Mouse (Mus musculus): ENCODE data around the gene Kif14. TPM values are rescaled to one million over a fixed set of nuclear protein-coding genes. Genes with fewer than 3 reads are reported as not detected.

Kif14 gene
- polyA plus RNA-seq, 1 experiment from 2014 or later: 0.68 TPM

DNA sequence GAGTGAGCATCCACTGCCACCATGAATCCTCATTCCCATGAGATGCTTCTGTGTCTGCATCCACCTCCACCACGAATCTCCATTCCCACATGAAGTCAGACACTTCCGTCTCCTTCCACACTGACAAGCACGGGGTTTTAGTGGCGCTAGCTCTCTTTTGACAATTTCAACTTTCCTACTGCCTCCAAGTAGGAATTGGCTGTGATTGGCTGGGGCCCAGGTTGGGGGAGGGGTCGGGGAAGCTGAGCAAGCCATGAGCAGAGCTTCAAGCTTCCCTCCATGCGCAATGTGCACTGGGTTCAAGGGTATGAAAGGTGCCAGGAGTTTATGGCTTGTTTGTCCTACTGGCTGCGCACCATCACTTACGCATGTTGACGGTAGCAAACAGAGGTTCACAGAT, 93.6 kb downstream of the Kif14 start:
- Histone ChIP-seq H3K4me2 (no peak overlapping the region), H3K27ac (replicated peaks) (no peak overlapping the region), H3K9me3 (no peaks in the 10 kb centered on the region), H3K27me3 (no peaks in the 10 kb centered on the region; the same call in 1 of the 2 replicates), H3K9ac (no peak overlapping the region), H3K4me3 (no peak overlapping the region), H3K36me3 (no peaks in the 10 kb centered on the region), H3K4me1 (replicated peaks) (peaks cover 16% of the 10 kb centered on the region; the same call in 1 of the 2 replicates)
- ATAC-seq (ENCODE audit: low read depth): no peak
- WGBS: 81% methylated on average over 9 of the region's 9 CpGs

DNA sequence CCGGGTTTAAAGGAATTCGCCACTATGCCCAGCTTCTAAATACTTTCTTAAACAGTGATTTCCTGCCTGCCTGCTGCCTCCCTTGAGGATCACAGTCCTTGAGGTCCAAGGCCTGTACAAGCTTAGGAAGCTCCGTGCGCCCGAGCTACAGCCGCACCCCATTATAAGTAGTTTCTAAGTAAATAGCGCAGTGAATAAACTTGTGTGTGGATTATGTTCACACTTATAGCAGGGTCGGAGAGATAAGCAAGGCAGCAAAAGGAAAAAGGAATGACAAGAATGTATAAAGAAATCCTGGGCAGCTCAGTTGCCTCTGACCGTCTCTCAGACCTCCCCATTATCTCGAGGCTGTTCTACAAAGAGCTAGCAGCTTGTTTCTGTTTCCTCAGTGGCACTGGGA, 95.7 kb downstream of the Kif14 start:
- H3K36me3 ChIP-seq: no peaks in the 10 kb centered on the region
- WGBS: 69% methylated on average over 10 of the region's 10 CpGs
- no peaks in the 10 kb centered on the region; the same call in 1 of the 2 replicates for H3K27me3 ChIP-seq
- peaks cover 8% of the 10 kb centered on the region; the same call in 1 of the 2 replicates for H3K4me1 ChIP-seq (replicated peaks)
- no peak overlapping the region for H3K4me2 ChIP-seq
- H3K4me3 ChIP-seq: no peak overlapping the region
- H3K27ac ChIP-seq (replicated peaks): no peak overlapping the region
- H3K9ac ChIP-seq: no peak overlapping the region
- no peaks in the 10 kb centered on the region for H3K9me3 ChIP-seq
- ATAC-seq (ENCODE audit: low read depth): no peak

DNA sequence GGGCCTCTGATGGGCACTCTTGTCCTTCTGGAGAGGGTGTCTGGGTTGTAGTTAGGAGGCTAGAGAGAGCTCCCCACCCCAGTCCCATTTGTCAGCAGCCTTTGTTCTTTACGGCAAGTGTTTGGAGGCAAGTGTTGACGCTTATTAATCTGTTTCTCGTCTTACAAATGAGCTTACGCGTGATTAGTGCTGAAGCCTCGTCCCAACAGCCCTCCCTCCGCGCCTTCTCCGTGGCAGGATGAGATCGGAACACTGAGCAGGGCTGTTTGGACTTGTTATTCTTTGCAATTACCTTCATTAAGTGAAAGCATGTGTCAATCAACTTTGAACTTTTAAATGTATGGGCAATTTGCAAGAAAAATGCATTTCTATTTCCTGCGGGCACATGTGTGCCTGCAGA, 97.0 kb downstream of the Kif14 start:
- H3K9ac ChIP-seq: no peak overlapping the region
- no peak overlapping the region for H3K4me2 ChIP-seq
- no peak for ATAC-seq (ENCODE audit: low read depth)
- no peak overlapping the region for H3K27ac ChIP-seq (replicated peaks)
- H3K9me3 ChIP-seq: no peaks in the 10 kb centered on the region
- peaks cover 8% of the 10 kb centered on the region; the same call in 1 of the 2 replicates for H3K4me1 ChIP-seq (replicated peaks)
- no peak overlapping the region for H3K4me3 ChIP-seq
- H3K36me3 ChIP-seq: no peaks in the 10 kb centered on the region
- no peaks in the 10 kb centered on the region; the same call in 1 of the 2 replicates for H3K27me3 ChIP-seq
- 43% methylated on average over 11 of the region's 11 CpGs for WGBS

DNA sequence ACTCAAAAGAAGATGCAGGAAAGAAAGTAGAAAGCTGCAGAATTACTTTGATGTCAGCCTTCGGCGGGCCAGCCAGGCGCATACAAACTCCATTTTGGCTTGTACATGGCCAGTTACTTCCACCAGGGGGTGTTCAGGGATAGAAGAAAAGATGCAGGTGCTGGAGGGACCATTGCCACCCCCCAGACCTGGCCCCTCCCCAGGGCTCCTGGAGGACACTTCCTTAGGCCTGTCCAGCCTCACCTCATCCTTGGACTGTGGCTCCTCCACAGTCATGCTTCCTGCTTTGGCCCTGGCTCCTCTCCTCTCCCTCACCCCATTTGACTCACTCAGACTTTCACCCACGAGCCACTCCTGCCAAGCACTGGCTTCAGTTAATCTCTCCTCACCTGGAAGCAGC, 98.8 kb downstream of the Kif14 start:
- H3K36me3 ChIP-seq: no peaks in the 10 kb centered on the region
- no peak overlapping the region for H3K4me3 ChIP-seq
- no peak overlapping the region for H3K9ac ChIP-seq
- H3K27me3 ChIP-seq: no peaks in the 10 kb centered on the region; the same call in 1 of the 2 replicates
- no peak overlapping the region for H3K27ac ChIP-seq (replicated peaks)
- H3K9me3 ChIP-seq: no peaks in the 10 kb centered on the region
- 71% methylated on average over 4 of the region's 4 CpGs for WGBS
- no peak for ATAC-seq (ENCODE audit: low read depth)
- H3K4me1 ChIP-seq (replicated peaks): peaks cover 13% of the 10 kb centered on the region
- H3K4me2 ChIP-seq: no peak overlapping the region

DNA sequence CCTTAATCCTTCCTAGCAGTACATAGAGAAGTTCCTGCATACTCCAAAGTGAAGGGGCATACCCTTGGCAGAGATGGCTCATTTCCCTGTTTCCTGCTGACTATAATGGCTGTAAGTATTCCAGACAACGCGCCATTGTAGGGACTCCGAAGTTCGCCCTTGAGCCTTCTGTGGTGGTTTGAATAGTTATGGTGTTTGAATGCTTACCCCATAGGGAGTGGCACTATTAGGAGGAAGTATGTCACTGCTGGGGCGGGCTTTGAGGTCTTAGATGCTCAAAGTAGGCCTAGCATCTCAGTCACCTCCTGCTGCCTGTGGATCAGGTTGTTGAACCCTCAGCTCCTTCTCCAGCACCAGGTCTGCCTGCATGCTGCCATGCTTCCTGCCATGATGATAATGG, 100.2 kb downstream of the Kif14 start:
- Histone ChIP-seq H3K9me3 (no peaks in the 10 kb centered on the region), H3K4me3 (no peak overlapping the region), H3K4me2 (no peak overlapping the region), H3K9ac (no peak overlapping the region), H3K36me3 (no peaks in the 10 kb centered on the region), H3K27ac (replicated peaks) (no peak overlapping the region), H3K4me1 (replicated peaks) (peaks cover 19% of the 10 kb centered on the region), H3K27me3 (no peaks in the 10 kb centered on the region; the same call in 1 of the 2 replicates)
- no peak for ATAC-seq (ENCODE audit: low read depth)
- 81% methylated on average over 5 of the region's 5 CpGs for WGBS

DNA sequence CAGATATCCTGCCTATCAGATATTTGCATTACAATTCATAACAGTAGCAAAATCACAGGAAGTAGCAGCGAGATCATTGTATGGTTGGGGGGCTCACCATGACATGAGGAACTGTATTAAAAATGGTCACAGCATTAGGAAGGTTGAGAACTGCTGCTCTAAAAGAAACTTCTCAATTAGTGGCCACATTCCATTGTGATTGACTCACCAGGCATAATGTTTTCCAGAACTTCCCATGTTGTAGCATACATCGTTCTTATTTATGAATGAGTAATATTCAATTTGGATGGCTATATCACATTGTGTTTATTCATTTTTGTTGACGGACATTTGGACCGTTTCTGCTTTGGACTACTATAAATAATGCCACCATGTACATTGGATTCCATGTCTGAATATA, 101.5 kb downstream of the Kif14 start:
- peaks cover 11% of the 10 kb centered on the region for H3K4me1 ChIP-seq (replicated peaks)
- H3K4me3 ChIP-seq: no peak overlapping the region
- WGBS: 93% methylated on average over 4 of the region's 4 CpGs
- no peaks in the 10 kb centered on the region for H3K9me3 ChIP-seq
- H3K36me3 ChIP-seq: no peaks in the 10 kb centered on the region
- H3K27ac ChIP-seq (replicated peaks): no peak overlapping the region
- ATAC-seq (ENCODE audit: low read depth): no peak
- no peaks in the 10 kb centered on the region; the same call in 1 of the 2 replicates for H3K27me3 ChIP-seq
- H3K9ac ChIP-seq: no peak overlapping the region
- H3K4me2 ChIP-seq: no peak overlapping the region

DNA sequence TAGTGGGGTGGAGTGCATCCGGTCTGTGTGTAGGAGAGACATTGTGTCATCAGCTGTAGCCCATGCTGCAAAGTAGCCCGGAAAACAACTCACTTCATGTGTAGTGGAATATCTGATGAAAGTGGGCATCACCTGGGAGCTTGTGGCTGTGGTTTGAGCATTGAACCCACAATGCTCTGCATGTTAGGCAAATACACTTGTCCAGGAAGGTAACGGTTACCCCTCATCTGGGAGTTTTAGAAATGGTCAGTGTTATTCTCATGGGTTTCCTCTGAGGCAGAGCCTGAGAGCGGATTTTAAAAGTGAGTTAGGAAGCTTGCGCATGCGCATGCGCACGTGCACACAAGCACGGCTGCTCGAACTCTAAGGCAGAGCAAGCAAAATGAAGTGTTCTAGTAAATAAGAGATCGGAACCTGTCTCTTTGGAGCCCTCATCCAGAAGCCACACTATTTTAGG, 102.6 kb downstream of the Kif14 start:
- Histone ChIP-seq H3K9me3 (no peaks in the 10 kb centered on the region), H3K9ac (no peak overlapping the region), H3K36me3 (no peaks in the 10 kb centered on the region), H3K4me2 (no peak overlapping the region), H3K4me3 (no peak overlapping the region), H3K27ac (replicated peaks) (no peak overlapping the region), H3K27me3 (no peaks in the 10 kb centered on the region; the same call in 1 of the 2 replicates), H3K4me1 (replicated peaks) (peaks cover 11% of the 10 kb centered on the region)
- WGBS: 96% methylated on average over 11 of the region's 11 CpGs
- ATAC-seq (ENCODE audit: low read depth): no peak

DNA sequence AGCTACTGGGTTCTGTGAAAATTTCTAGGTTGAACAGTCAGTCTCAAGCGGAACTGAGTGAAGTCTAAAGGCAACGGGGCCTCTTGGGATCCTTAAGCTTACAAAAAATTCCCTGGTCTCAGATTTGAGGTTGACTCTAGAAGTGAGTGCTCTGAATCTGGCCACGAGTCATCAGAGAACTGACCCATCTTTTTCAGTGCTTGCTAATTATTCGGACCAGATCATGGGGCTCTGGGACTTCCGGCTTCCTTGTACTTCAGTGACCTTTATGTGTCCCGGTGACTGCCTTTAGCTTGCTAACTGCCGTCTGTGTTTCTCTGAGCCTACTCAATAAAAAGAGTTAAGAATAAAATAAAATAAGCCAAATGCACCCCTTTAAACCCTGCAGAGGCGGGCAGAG, 103.1 kb downstream of the Kif14 start:
- Histone ChIP-seq H3K4me3 (no peak overlapping the region), H3K4me2 (0 out of 2 replicates have a peak overlapping the region, but pooled peaks have one; percentile 47), H3K9me3 (no peaks in the 10 kb centered on the region), H3K36me3 (no peaks in the 10 kb centered on the region), H3K9ac (no peak overlapping the region), H3K4me1 (replicated peaks) (peaks cover 11% of the 10 kb centered on the region), H3K27ac (replicated peaks) (no peak overlapping the region), H3K27me3 (no peaks in the 10 kb centered on the region)
- no peak for ATAC-seq (ENCODE audit: low read depth)
- 69% methylated on average over 8 of the region's 8 CpGs for WGBS

DNA sequence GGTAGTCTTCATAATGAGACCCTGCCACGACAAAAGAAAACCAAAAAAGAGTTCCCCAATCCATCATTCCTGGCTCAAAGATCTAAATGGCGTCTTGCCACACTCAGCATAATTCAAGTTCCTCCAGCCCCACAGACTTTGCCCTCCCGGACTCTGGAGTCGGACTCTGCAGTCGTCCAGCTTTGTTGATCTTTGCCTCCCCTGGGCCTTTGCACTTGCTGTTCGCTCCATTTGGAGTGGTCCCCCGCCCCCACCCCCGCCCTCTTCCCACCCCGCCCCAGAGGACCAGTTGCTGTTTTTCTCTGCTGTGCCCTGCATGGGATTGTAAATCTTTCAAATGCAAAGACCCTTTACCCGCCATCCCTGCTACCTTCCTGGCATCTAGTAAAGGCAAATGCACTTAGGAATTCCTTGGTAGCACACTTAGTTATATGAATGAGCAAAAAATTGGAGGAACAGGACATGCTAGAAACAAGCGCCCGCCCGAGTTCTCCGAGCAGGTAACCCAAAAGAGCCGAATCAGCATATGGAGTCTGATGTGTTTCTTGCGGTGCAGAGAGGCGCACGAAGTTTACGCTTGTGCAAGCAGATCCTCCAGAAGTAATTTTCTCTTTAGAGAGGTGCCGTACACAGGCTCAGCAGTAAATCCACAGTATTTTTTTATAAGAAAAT, 103.6 kb downstream of the Kif14 start:
- WGBS: 24% methylated on average over 20 of the region's 20 CpGs
- H3K4me2 ChIP-seq: peak overlapping the region; percentile 47

DNA sequence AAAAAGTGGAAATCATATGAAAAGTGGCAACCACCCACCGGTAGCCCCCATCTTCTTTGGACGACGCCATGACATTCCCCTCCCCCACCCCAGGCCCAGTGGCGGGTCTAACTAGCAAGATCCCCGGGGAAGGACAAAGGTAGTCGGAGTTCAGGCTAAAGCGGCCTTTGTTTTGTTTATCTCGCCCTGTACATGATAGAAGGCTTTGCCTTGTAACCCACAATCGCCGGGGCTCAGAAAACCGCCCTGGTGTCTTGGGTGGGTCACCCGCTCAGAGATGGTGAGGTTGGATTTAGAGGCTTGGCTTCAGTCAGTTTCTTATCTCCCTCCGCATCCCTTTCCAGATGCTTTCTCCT, 104.1 kb downstream of the Kif14 start:
- H3K9ac ChIP-seq: 0 out of 2 replicates have a peak overlapping the region, but pooled peaks have one; percentile 9
- no peak overlapping the region for H3K27ac ChIP-seq (replicated peaks)
- peak overlapping the region; percentile 47 for H3K4me2 ChIP-seq
- H3K36me3 ChIP-seq: no peaks in the 10 kb centered on the region
- H3K4me1 ChIP-seq (replicated peaks): peaks cover 11% of the 10 kb centered on the region
- ATAC-seq (ENCODE audit: low read depth): no peak
- peak overlapping the region; percentile 11; the same call in 1 of the 2 replicates for H3K4me3 ChIP-seq
- no peaks in the 10 kb centered on the region for H3K9me3 ChIP-seq
- H3K27me3 ChIP-seq: no peaks in the 10 kb centered on the region
- WGBS: 10% methylated on average over 13 of the region's 13 CpGs

More for the DNA sequence above, 103.6 kb downstream of the Kif14 start:
- Histone ChIP-seq H3K27me3 (no peaks in the 10 kb centered on the region), H3K4me3 (peak overlapping the region; percentile 11; the same call in 1 of the 2 replicates), H3K9ac (0 out of 2 replicates have a peak overlapping the region, but pooled peaks have one; percentile 9), H3K27ac (replicated peaks) (no peak overlapping the region), H3K9me3 (no peaks in the 10 kb centered on the region), H3K4me1 (replicated peaks) (peaks cover 11% of the 10 kb centered on the region), H3K36me3 (no peaks in the 10 kb centered on the region)
- no peak for ATAC-seq (ENCODE audit: low read depth)

DNA sequence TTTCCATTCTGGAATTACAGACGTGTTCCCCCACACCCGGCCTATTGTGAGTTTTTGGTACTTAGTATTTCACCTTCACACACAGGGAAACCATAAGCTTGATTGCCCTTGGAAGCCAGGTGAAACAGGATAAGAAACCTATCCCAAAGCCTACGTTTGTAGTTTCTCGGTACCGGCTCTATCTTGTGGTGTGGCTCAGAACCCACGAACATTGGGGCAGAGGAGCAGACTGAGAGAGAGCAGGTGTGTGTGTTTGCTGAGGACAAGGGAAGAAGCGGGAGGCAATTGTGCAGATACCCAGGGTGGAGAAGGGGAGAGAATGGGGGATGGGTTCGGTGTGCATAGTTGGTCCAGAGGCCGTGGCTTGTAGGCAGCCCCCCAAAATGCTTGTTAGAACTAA, 104.8 kb downstream of the Kif14 start:
- no peaks in the 10 kb centered on the region for H3K36me3 ChIP-seq
- H3K4me2 ChIP-seq: no peak overlapping the region
- no peaks in the 10 kb centered on the region for H3K9me3 ChIP-seq
- H3K27me3 ChIP-seq: no peaks in the 10 kb centered on the region
- H3K4me1 ChIP-seq (replicated peaks): peaks cover 11% of the 10 kb centered on the region
- no peak overlapping the region for H3K4me3 ChIP-seq
- no peak overlapping the region for H3K27ac ChIP-seq (replicated peaks)
- no peak for ATAC-seq (ENCODE audit: low read depth)
- no peak overlapping the region for H3K9ac ChIP-seq
- 88% methylated on average over 9 of the region's 9 CpGs for WGBS

DNA sequence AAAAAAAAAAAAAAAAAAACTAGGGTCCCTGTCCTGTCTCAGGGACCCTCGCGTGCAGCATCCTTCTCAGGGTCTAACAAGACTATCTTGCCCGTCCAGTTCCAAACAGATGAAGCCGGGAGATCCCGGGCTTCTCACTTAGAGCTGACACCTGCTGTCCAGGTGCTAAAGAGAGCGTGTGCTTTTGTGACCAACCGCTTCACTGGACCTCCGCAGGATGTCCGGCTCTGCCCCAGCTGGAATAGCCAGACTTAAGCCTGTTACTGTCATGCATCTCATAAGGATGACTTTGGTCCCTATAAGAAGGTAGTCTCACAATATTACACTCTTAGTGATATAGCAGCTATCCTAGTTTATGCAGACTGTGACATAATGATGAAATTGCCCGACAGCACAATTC, 105.4 kb downstream of the Kif14 start:
- Histone ChIP-seq H3K9ac (no peak overlapping the region), H3K9me3 (no peaks in the 10 kb centered on the region), H3K36me3 (no peaks in the 10 kb centered on the region), H3K4me3 (no peak overlapping the region), H3K4me2 (no peak overlapping the region), H3K27ac (replicated peaks) (no peak overlapping the region), H3K27me3 (no peaks in the 10 kb centered on the region), H3K4me1 (replicated peaks) (peaks cover 14% of the 10 kb centered on the region)
- ATAC-seq (ENCODE audit: low read depth): no peak
- 87% methylated on average over 10 of the region's 10 CpGs for WGBS
